Mouse (Mus musculus): ENCODE results near the gene Frs3. TPM values are rescaled to one million over a fixed set of nuclear protein-coding genes. Genes with fewer than 3 reads are reported as not detected.
"Not testable (repeated sequence)": the region's sequence is repeated elsewhere in the genome, so short reads cannot be mapped to it uniquely, and the experiment has no call there.

Gene Frs3
- 4.8 and 5.5 TPM in 2 replicates for polyA plus RNA-seq (2015; fragmentation: Nextera tagmentation; extraction: Ambion mirVana)

GRCm38 (mm10) chr17:47688608-47689575 lies at the start of gene Frs3:
TSS of gene Frs3 (plus strand) at chr17:47689030.
- Histone ChIP-seq H3K27me3 (replicated peaks) (no peaks in the 10 kb centered on the region; the same call in 1 of the 2 replicates), H3K9ac (peak within 1 kb of the TSS; percentile 80), H3K4me2 (replicated peaks) (peak within 1 kb of the TSS; percentile 88), H3K4me1 (replicated peaks) (peaks cover 18% of the 10 kb centered on the region), H3K27ac (peak within 1 kb of the TSS; percentile 82), H3K9me3 (no peaks in the 10 kb centered on the region), H3K36me3 (peaks cover 17% of the 10 kb centered on the region), H3K4me3 (replicated peaks) (peak within 1 kb of the TSS; percentile 71)
- ATAC-seq: peak; percentile 72
- WGBS: 1% methylated on average over 58 of the region's 58 CpGs

DNA sequence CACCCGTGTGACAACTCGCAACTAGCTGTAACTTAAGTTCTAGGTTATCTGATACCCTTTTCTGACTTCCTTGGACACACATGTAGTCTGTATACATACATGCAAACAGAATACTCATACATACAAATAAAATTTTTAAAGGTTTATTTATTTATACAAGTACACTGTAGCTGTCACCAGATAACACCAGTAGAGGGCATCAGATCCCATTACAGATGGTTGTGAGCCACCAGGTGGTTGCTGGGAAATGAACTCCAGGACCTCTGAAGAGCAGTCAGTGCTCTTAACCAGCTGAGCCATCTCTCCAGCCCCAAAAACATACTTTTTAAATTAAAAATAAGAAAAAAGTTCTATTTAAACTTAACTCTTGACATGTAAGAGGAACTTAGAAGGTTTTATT lies 45.8 kb upstream of the Frs3 start:
- Histone ChIP-seq H3K4me3 (replicated peaks) (no peak overlapping the region), H3K36me3 (no peaks in the 10 kb centered on the region), H3K27ac (no peak overlapping the region), H3K9ac (no peak overlapping the region), H3K27me3 (replicated peaks) (no peaks in the 10 kb centered on the region), H3K9me3 (no peaks in the 10 kb centered on the region), H3K4me1 (replicated peaks) (no peaks in the 10 kb centered on the region), H3K4me2 (replicated peaks) (no peak overlapping the region)
- WGBS: 85% methylated on average over 2 of the region's 2 CpGs
- no peak for ATAC-seq

DNA sequence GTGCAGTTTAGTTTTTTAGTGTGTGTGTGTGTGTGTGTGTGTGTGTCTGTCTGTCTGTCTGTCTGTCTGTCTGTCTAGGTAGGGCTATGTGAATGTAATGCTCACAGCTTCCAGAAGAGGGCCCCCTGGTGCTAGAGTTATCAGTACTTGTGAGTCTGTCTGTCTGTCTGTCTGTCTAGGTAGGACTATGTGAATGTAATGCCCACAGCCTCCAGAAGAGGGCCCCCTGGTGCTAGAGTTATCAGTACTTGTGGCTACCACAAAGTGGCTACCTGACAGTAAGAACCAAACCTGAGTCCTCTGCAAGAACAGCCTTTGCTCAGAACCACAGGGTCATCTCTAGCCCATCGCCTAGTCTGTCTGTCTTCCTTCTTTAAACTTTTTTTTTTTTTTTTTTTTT lies 42.1 kb upstream of the Frs3 start:
- Histone ChIP-seq H3K4me3 (replicated peaks) (no peak overlapping the region), H3K27ac (no peak overlapping the region), H3K4me2 (replicated peaks) (no peak overlapping the region), H3K36me3 (no peaks in the 10 kb centered on the region), H3K4me1 (replicated peaks) (no peaks in the 10 kb centered on the region), H3K9me3 (no peaks in the 10 kb centered on the region), H3K27me3 (replicated peaks) (no peaks in the 10 kb centered on the region), H3K9ac (no peak overlapping the region)
- ATAC-seq: no peak
- 100% methylated on average over 1 of the region's 1 CpGs for WGBS

DNA sequence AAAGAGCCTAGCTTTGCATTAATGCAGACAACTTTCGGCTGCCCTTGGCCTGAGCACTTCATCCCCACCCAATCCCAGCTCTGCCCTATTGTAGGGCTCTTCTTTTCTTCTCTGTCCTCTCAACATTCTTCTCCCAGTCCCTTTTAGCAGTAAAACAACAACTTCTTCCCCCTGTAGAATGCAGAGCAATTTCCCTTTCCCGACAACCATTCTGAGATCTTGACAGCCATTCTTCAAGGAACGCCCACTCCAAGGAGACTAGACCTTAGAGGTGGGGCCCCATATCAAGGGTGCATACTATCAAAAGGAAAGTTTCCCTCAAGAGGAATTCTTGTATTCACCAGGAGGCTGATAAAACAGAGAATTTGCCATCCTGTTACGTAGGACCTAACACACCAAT lies 39.9 kb upstream of the Frs3 start:
- Histone ChIP-seq H3K36me3 (no peaks in the 10 kb centered on the region), H3K9me3 (no peaks in the 10 kb centered on the region), H3K27ac (no peak overlapping the region), H3K4me2 (replicated peaks) (no peak overlapping the region), H3K4me3 (replicated peaks) (no peak overlapping the region), H3K9ac (no peak overlapping the region), H3K4me1 (replicated peaks) (no peaks in the 10 kb centered on the region), H3K27me3 (replicated peaks) (no peaks in the 10 kb centered on the region)
- no peak for ATAC-seq
- 70% methylated on average over 4 of the region's 4 CpGs for WGBS

- Histone ChIP-seq H3K4me2 (replicated peaks) (no peak overlapping the region), H3K9ac (no peak overlapping the region), H3K27me3 (replicated peaks) (no peaks in the 10 kb centered on the region), H3K36me3 (no peaks in the 10 kb centered on the region), H3K4me3 (replicated peaks) (no peak overlapping the region), H3K9me3 (no peaks in the 10 kb centered on the region), H3K4me1 (replicated peaks) (no peaks in the 10 kb centered on the region), H3K27ac (no peak overlapping the region)
- no peak for ATAC-seq
- WGBS: 84% methylated on average over 2 of the region's 2 CpGs
These were observed 36.9 kb upstream of the Frs3 start for GRCm38 (mm10) chr17:47651953-47652352.

DNA sequence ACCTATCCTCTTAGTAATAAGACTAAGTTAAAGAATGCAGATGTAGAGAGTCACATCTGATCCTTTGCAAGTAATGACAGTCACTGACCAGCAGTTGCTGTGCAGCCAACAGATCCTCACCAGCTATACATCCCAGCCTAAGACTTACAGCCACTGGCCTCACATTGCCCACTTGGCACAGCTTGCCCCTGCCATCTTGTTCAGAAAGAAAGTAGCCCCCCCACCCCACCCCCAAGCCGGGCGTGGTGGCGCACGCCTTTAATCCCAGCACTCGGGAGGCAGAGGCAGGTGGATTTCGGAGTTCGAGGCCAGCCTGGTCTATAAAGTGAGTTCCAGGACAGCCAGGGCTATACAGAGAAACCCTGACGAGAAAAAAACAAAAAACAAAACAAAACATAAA lies 34.5 kb upstream of the Frs3 start:
- not testable (repeated sequence) for H3K4me2 ChIP-seq (replicated peaks); H3K9me3 ChIP-seq; H3K9ac ChIP-seq; H3K27ac ChIP-seq; H3K36me3 ChIP-seq; ATAC-seq; H3K4me3 ChIP-seq (replicated peaks); H3K27me3 ChIP-seq (replicated peaks); H3K4me1 ChIP-seq (replicated peaks)
- 92% methylated on average over 8 of the region's 8 CpGs for WGBS

GRCm38 (mm10) chr17:47655697-47656096 lies 33.1 kb upstream of the Frs3 start:
- WGBS: 70% methylated on average over 5 of the region's 5 CpGs
- H3K4me3 ChIP-seq (replicated peaks): no peak overlapping the region
- no peak overlapping the region for H3K27ac ChIP-seq
- no peak for ATAC-seq
- H3K36me3 ChIP-seq: no peaks in the 10 kb centered on the region
- no peaks in the 10 kb centered on the region for H3K9me3 ChIP-seq
- H3K27me3 ChIP-seq (replicated peaks): no peaks in the 10 kb centered on the region
- no peaks in the 10 kb centered on the region for H3K4me1 ChIP-seq (replicated peaks)
- H3K4me2 ChIP-seq (replicated peaks): no peak overlapping the region
- no peak overlapping the region for H3K9ac ChIP-seq

- H3K36me3 ChIP-seq: 0 out of 2 replicates have a peak, but pooled peaks cover 3% of the 10 kb centered on the region
- 74% methylated on average over 4 of the region's 4 CpGs for WGBS
- H3K9me3 ChIP-seq: no peaks in the 10 kb centered on the region
- H3K4me1 ChIP-seq (replicated peaks): no peaks in the 10 kb centered on the region
- H3K9ac ChIP-seq: no peak overlapping the region
- no peak overlapping the region for H3K4me3 ChIP-seq (replicated peaks)
- H3K27me3 ChIP-seq (replicated peaks): no peaks in the 10 kb centered on the region
- no peak overlapping the region for H3K27ac ChIP-seq
- no peak overlapping the region for H3K4me2 ChIP-seq (replicated peaks)
- no peak for ATAC-seq
These were observed 30.9 kb upstream of the Frs3 start for GRCm38 (mm10) chr17:47657901-47658300.

GRCm38 (mm10) chr17:47658741-47659243 lies 30.0 kb upstream of the Frs3 start:
- WGBS: 74% methylated on average over 3 of the region's 3 CpGs
- no peak overlapping the region for H3K4me2 ChIP-seq (replicated peaks)

GRCm38 (mm10) chr17:47663009-47663713 lies 25.7 kb upstream of the Frs3 start:
- no peaks in the 10 kb centered on the region for H3K9me3 ChIP-seq
- H3K27ac ChIP-seq: no peak overlapping the region
- 0 out of 2 replicates have a peak, but pooled peaks cover 3% of the 10 kb centered on the region for H3K36me3 ChIP-seq
- 77% methylated on average over 9 of the region's 9 CpGs for WGBS
- no peak for ATAC-seq
- no peak overlapping the region for H3K9ac ChIP-seq
- H3K27me3 ChIP-seq (replicated peaks): no peaks in the 10 kb centered on the region
- no peak overlapping the region for H3K4me2 ChIP-seq (replicated peaks)
- no peak overlapping the region for H3K4me3 ChIP-seq (replicated peaks)
- H3K4me1 ChIP-seq (replicated peaks): no peaks in the 10 kb centered on the region

More at GRCm38 (mm10) chr17:47658741-47659243, 30.0 kb upstream of the Frs3 start:
- H3K9ac ChIP-seq: no peak overlapping the region
- H3K4me1 ChIP-seq (replicated peaks): no peaks in the 10 kb centered on the region
- H3K27ac ChIP-seq: no peak overlapping the region
- 0 out of 2 replicates have a peak, but pooled peaks cover 3% of the 10 kb centered on the region for H3K36me3 ChIP-seq
- no peak overlapping the region for H3K4me3 ChIP-seq (replicated peaks)
- no peaks in the 10 kb centered on the region for H3K27me3 ChIP-seq (replicated peaks)
- ATAC-seq: no peak
- no peaks in the 10 kb centered on the region for H3K9me3 ChIP-seq

GRCm38 (mm10) chr17:47664474-47664873 lies 24.4 kb upstream of the Frs3 start:
- H3K9ac ChIP-seq: no peak overlapping the region
- no peaks in the 10 kb centered on the region for H3K9me3 ChIP-seq
- H3K27ac ChIP-seq: no peak overlapping the region
- 0 out of 2 replicates have a peak, but pooled peaks cover 3% of the 10 kb centered on the region for H3K36me3 ChIP-seq
- H3K4me2 ChIP-seq (replicated peaks): no peak overlapping the region
- H3K4me3 ChIP-seq (replicated peaks): no peak overlapping the region
- H3K4me1 ChIP-seq (replicated peaks): no peaks in the 10 kb centered on the region
- 83% methylated on average over 7 of the region's 7 CpGs for WGBS
- no peaks in the 10 kb centered on the region for H3K27me3 ChIP-seq (replicated peaks)
- ATAC-seq: no peak

DNA sequence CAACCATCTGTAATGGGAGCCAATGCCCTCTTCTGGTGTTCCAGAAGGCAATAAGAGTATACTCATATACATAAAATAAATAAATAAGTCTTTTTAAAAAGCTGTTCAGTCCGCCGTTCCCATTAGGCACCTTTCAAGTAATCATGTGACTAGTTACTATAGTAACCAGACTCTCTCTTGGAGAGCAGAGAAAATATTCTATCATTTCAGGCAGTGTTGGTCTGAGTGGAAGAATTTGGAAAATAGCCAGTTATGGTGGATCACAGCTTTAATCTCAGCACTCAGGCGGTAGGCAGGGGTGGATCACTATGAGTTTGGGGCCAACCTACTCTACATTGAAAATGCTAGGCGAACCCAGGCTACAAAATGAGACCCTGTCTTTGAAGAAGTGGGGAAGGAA lies 19.7 kb upstream of the Frs3 start:
- H3K36me3 ChIP-seq: no peaks in the 10 kb centered on the region
- peaks cover 10% of the 10 kb centered on the region; the same call in 1 of the 2 replicates for H3K4me1 ChIP-seq (replicated peaks)
- no peak for ATAC-seq
- no peak overlapping the region for H3K4me3 ChIP-seq (replicated peaks)
- H3K9me3 ChIP-seq: no peaks in the 10 kb centered on the region
- WGBS: 67% methylated on average over 4 of the region's 4 CpGs
- no peak overlapping the region for H3K9ac ChIP-seq
- H3K27ac ChIP-seq: no peak overlapping the region
- no peak overlapping the region for H3K4me2 ChIP-seq (replicated peaks)
- no peaks in the 10 kb centered on the region for H3K27me3 ChIP-seq (replicated peaks)

Data from intestine, embryonic 15.5 days (tissue).